Comparison of ENCODE assay signal across 8 mouse cellular contexts in the genomic region with DNA sequence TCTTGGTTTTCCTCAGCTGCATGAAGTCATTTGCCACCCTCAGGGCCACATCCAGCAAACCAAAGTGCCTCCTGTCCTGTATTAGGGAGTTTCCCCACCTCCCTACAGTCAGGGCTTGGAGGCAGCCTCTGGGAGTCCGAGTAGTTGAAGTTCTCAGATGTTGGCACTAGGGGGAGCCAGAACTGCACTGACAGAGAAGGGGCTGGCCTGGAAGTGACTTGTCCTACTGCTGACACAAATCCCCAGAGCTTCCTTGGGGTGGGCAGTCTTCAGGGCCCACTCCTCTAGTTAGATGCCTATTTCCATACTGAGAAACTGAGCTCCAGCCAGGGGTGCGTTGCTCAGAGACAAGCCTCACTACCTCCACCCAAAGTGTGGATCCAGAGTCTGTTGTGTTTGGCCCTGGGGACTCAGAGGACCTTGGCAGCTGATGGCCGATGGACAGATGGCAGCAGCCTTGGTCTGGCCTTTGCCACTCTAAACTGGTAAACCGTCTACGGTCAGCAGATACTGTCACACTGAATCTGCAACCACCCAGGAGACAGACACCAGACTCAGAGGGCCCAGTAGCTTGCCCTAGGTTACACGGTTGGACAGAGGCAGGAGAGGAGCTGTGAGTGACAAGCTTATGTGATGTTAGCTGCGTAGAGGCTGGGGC. TPM values are rescaled to one million over a fixed set of nuclear protein-coding genes. Genes with fewer than 3 reads are reported as not detected.
A peak's percentile ranks its signal among the peaks of the same experiment; 100 is the strongest.
DNase-seq lines count a peak whose midpoint lies in the region; ATAC-seq and TF ChIP-seq lines count a peak whose summit lies in the region.

No protein-coding gene starts in this region.

- H3K9me3 ChIP-seq in hindbrain, embryonic 12.5 days (replicated peaks), result no peaks in the 10 kb centered on the region

- H3K9ac ChIP-seq in hindbrain, embryonic 12.5 days, result no peak overlapping the region

- 4% methylated on average over 7 of the region's 7 CpGs for WGBS in cerebellum, adult 2 months
- 51% methylated on average over 7 of the region's 7 CpGs for WGBS in hindbrain, embryonic 12.5 days

- ATAC-seq in hindbrain, embryonic 12.5 days (ENCODE audit: low FRiP score), result peak; percentile 20; the same call in 1 of the 2 replicates

- no peak overlapping the region for H3K4me2 ChIP-seq in hindbrain, embryonic 12.5 days (replicated peaks)

- TF ChIP-seq POLR2A in cerebellum, adult 2 months (IDR thresholded peaks at IDR 0.05; ENCODE audit: borderline replicate concordance, insufficient read depth, low read length), result no peak

- no peaks in the 10 kb centered on the region for H3K27me3 ChIP-seq in cerebellum, adult 2 months (ENCODE audit: control insufficient read depth, insufficient read depth, low read length)
- no peaks in the 10 kb centered on the region; the same call in 1 of the 2 replicates for H3K27me3 ChIP-seq in hindbrain, embryonic 12.5 days

- peak; percentile 81 to 84 for DNase-seq in left cerebral cortex, adult 18-20 months (ENCODE audit: low spot score in 2 of 2)
- DNase-seq in left cerebral cortex, adult 11 months (ENCODE audit: low spot score), result no peak
- peak; percentile 75 to 82 for DNase-seq in cerebellum, adult 2 months
- peak; percentile 55 to 72 for DNase-seq in frontal cortex, postnatal 14 days (ENCODE audit: low spot score in 2 of 2)
- peak; percentile 82 to 87 for DNase-seq in layer of hippocampus, postnatal 10 days (ENCODE audit: low spot score in 2 of 2)
- peak; percentile 89 for DNase-seq in lung, postnatal 14 days
- DNase-seq in right cerebral cortex, postnatal 14 days, result peak; percentile 70

- no peaks in the 10 kb centered on the region for H3K36me3 ChIP-seq in hindbrain, embryonic 12.5 days

- H3K4me1 ChIP-seq in cerebellum, adult 2 months (ENCODE audit: control insufficient read depth, insufficient read depth, low read length), result peaks cover 47% of the 10 kb centered on the region
- peaks cover 32% of the 10 kb centered on the region for H3K4me1 ChIP-seq in hindbrain, embryonic 12.5 days

- peak overlapping the region; percentile 60 for H3K27ac ChIP-seq in cerebellum, adult 2 months (ENCODE audit: insufficient read depth, low read length)
- peak overlapping the region; percentile 35; the same call in 1 of the 2 replicates for H3K27ac ChIP-seq in hindbrain, embryonic 12.5 days

- H3K4me3 ChIP-seq in cerebellum, adult 2 months (replicated peaks; ENCODE audit: insufficient read depth, low read depth, low read length), result no peak overlapping the region
- H3K4me3 ChIP-seq in hindbrain, embryonic 12.5 days, result no peak overlapping the region

- peak; percentile 92 for TF ChIP-seq CTCF in cerebellum, adult 2 months (IDR thresholded peaks at IDR 0.05; ENCODE audit: borderline replicate concordance, insufficient read depth, low read depth, low read length)

RNA-seq across cellular contexts. Expression of a gene that starts 10.3 kb away (rescaled TPM):
- 100 to 1,000 TPM; 151 to 160 TPM for total RNA-seq in left cerebral cortex, adult 18-20 months (2021)
- polyA plus RNA-seq in cerebellum, adult 2 months (2012; rRNA removed), result 127 and 132 TPM in 2 replicates
- 40.4 and 43.2 TPM in 2 replicates for polyA plus RNA-seq in hindbrain, embryonic 12.5 days (2016; fragmentation: Nextera tagmentation; extraction: Ambion mirVana)
- 100 to 1,000 TPM; 109 TPM for total RNA-seq in layer of hippocampus, postnatal 10 days (2021)

RNA-seq across cellular contexts. Expression of a gene that starts 14.5 kb away (rescaled TPM):
- 10 to 100 TPM; 18.4 to 19.9 TPM for total RNA-seq in left cerebral cortex, adult 18-20 months (2021)
- polyA plus RNA-seq in cerebellum, adult 2 months (2012; rRNA removed), result 28.0 and 31.6 TPM in 2 replicates
- polyA plus RNA-seq in hindbrain, embryonic 12.5 days (2016; fragmentation: Nextera tagmentation; extraction: Ambion mirVana), result 31.6 and 32.1 TPM in 2 replicates
- total RNA-seq in layer of hippocampus, postnatal 10 days (2021), result 10 to 100 TPM; 25.9 to 28.2 TPM

RNA-seq across cellular contexts. Expression of a gene that starts 32.4 kb away (rescaled TPM):
- 100 to 1,000 TPM; 113 to 130 TPM for total RNA-seq in left cerebral cortex, adult 18-20 months (2021)
- 89.5 TPM in 2 replicates for polyA plus RNA-seq in cerebellum, adult 2 months (2012; rRNA removed)
- polyA plus RNA-seq in hindbrain, embryonic 12.5 days (2016; fragmentation: Nextera tagmentation; extraction: Ambion mirVana), result 13.5 and 14.3 TPM in 2 replicates
- total RNA-seq in layer of hippocampus, postnatal 10 days (2021), result 100 to 1,000 TPM in 1 of 2 experiments, 10 to 100 TPM in 1; 99.1 to 104 TPM

RNA-seq across cellular contexts. Expression of a gene that starts 45.0 kb away (rescaled TPM):
- 10 to 100 TPM; 40.6 TPM for total RNA-seq in left cerebral cortex, adult 18-20 months (2021)
- polyA plus RNA-seq in cerebellum, adult 2 months (2012; rRNA removed), result 91.4 and 101 TPM in 2 replicates
- 21.5 and 22.9 TPM in 2 replicates for polyA plus RNA-seq in hindbrain, embryonic 12.5 days (2016; fragmentation: Nextera tagmentation; extraction: Ambion mirVana)
- total RNA-seq in layer of hippocampus, postnatal 10 days (2021), result 10 to 100 TPM; 41.9 to 47.1 TPM

RNA-seq across cellular contexts. Expression of a gene that starts 56.4 kb away (rescaled TPM):
- under 1 TPM; 0.79 to 0.82 TPM for total RNA-seq in left cerebral cortex, adult 18-20 months (2021)
- 0.59 and 0.60 TPM in 2 replicates for polyA plus RNA-seq in cerebellum, adult 2 months (2012; rRNA removed)
- 0.31 and 0.56 TPM in 2 replicates for polyA plus RNA-seq in hindbrain, embryonic 12.5 days (2016; fragmentation: Nextera tagmentation; extraction: Ambion mirVana)
- under 1 TPM; 0.45 to 0.64 TPM for total RNA-seq in layer of hippocampus, postnatal 10 days (2021)
